Mouse (Mus musculus): Measurements from ENCODE around the gene Sertad2. TPM values are rescaled to one million over a fixed set of nuclear protein-coding genes. Genes with fewer than 3 reads are reported as not detected.

The Sertad2 gene
- total RNA-seq, 2 experiments from 2014 or later, result 20.1 to 23.6 TPM

DNA sequence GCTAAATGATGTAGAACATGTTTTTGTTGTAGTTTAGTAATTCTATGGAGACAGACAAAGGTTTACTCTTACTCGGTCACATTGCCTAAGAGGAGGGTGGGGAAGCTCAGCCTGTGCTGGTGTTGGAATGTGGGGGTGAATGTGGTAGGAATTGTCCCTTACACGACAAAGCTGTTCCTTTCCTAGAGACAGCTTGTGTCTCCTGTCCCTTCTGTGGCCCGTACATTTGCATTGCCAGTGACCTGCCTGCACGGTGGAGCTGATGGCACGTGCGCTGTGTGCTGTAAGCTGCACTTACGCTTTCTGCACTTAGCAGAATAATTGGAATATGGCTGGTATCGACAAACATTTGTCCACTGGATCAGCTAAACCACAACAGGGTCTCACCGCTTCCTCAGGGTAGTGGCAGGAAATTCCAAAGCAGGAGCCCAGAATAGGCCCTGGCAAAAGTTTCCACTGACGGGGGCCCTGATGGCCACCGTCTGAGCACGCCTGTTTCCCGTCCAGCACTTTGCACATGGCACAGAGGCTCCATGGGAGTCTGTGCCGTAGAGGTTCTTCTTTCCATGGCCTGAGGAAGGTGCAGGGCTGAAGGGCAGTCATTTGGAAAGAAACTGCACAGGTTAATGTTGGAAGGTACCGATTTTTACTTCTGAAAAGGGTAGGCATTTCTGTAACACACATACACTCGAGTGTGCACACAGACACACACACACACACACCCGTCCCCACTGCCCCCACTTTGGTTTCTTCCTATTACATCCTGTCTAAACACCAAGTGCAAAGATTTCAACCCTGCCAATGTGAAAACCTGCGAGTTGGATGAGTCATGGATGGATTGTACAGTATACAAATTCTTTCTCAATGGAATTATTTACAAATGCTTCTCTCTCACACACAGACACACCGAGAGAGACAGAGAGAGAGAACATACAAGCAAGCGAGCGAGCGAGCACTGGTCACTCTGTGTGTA is 51.5 kb downstream of the Sertad2 start:
- DNase-seq (ENCODE audit: low spot score in 2 of 2), result no peak

DNA sequence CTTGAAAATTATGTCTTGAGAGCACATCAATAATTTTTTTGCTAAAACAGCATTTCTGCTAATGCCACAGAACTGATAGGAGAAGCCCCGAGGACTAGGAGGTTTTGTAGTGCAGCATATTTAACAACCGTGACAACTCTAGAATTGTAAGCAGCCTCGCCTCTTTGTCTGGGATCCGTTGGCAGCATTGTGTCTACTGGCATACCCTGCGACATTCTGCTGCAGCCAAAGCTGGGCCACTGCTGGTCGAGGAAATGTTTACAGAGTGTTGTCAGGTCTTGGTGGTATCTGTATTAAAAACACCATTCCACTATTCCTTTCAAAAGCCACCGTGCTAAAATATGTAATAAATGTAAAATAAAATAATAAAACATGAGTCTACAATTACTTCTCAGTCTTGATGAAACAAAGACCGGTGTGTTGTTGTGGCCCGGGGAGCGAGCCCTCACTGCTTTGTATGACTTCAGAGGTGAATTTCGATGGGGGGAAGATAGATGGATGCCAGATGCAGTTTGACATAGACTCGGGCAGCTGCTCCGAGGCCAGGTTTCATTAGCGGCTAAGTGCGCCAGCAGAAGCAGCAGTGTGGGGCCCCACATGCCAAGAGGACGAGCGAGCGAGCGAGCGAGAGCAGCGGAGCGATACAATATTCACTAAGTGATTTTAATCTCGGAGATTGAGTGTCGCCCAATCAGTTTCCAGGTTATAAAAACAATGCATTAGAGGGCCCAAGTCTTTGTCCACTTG is 60.2 kb downstream of the Sertad2 start:
- no peak for DNase-seq (ENCODE audit: low spot score in 2 of 2)

DNA sequence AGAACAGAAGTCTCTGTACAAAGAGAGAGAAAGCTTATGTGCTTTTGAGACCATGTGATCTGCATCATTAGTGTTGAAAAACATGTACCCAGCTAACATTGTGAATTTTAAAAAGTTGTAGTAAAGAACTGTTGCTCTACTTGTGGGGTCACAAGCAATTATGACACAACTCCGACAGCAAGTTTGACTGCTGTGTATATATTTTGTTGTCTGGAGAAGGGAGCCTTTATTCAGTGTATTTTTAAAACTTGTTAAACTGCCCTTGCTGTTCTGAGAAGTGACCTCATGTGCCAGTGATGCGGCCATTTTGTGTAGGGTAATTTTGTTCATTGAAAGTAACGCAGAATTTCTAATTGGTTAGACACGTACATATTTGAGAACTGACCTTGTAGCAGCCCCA is 61.1 kb downstream of the Sertad2 start:
- DNase-seq (ENCODE audit: low spot score in 2 of 2), result no peak

DNA sequence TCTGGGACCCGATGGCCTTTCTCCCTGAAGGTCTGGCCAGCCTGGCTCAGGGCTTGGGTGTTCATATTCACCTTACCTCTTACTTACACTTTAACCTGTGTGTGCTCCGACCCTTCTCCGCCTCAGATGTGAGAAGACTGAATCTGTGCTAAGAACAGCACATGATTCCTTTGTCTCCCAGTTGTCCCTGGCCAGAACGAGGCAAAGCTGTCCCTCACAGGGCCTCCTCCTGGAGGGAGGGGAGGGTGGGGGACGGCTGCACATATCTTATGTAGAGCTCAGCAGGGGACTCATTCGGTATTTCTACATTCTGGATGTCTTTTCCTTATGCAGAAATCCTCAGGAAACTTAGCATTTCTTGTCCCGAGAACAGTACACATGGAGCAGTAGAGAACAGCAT is 62.6 kb downstream of the Sertad2 start:
- no peak for DNase-seq (ENCODE audit: low spot score in 2 of 2)

DNA sequence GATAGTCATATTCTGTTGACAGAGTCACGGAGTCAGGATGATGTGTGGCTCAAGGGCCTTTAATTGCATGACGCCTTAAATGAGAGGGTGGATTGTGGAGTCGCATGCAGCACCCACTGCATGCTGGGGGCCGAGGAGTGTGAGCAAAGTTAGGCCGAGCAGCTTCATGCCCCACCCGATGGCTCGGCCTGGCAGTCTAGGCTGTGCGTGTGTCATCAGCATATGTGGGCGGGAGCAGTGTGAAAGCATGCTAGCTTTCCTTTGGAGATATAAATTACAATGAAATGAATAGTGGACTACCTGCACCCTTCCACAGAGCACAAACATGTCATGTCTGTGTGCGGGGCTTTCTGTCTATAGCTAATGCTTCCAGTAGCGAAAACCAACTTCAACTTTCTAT is 65.4 kb downstream of the Sertad2 start:
- peak; percentile 49 to 58 for DNase-seq (ENCODE audit: low spot score in 2 of 2)

DNA sequence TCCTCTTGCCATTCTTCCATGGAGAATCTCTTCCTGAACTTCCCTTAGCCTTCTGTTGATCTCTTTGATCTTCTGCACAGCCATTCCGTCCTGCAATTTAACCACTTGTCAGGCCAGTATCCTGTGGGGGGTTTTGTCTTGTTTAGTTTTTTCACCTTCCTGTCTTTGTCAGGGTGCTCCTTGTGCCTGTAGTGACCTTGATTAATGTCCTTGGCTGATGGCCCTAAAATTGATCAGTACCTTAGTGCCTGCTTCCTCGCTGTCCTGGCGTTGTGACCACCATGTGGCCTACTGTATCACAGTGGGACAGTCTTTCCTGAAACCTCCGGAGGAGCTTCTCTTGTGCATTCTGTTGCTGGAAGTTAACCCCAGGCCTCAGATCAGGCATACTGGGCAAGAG is 70.2 kb downstream of the Sertad2 start:
- no peak for DNase-seq (ENCODE audit: low spot score in 2 of 2)

DNA sequence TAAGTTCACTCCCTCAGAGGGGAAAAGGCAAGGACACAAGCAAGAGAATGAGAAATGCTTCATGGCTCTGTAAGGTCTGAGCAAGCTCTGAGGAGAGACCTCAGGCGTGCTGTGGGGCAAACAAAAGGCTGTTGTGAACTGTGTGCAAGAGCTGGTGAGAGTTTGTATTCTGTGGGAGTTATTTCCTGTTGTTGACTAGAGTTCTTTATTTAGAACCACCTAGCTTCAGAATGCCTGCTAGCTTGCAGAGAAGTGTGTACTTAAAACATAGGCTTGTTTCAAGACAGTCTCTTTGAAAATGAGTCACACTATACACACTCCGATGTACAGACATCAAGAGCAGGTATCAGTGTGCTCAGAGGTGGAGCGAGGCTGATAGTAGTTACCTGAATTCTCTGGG is 73.0 kb downstream of the Sertad2 start:
- DNase-seq (ENCODE audit: low spot score in 2 of 2), result no peak

DNA sequence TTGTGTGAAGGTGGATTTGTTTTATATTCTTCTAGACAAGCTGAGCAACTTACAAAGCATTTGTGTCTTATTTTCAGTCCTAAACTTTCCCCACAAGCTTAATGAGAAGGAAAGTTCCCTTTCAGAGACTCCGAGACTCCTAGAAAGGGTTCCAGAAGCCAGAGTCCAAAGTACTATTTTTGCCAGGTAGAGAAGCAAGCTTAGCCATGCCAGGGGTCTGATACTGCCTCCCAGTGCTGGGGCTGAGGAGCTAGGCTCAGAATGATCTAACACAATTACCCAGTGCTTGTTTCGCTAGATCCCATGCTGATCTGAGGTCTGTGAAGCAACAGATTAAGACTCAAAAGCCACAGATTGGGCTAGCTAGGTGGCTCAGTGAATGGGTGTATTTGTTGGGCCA is 84.1 kb downstream of the Sertad2 start:
- no peak for DNase-seq (ENCODE audit: low spot score in 2 of 2)

DNA sequence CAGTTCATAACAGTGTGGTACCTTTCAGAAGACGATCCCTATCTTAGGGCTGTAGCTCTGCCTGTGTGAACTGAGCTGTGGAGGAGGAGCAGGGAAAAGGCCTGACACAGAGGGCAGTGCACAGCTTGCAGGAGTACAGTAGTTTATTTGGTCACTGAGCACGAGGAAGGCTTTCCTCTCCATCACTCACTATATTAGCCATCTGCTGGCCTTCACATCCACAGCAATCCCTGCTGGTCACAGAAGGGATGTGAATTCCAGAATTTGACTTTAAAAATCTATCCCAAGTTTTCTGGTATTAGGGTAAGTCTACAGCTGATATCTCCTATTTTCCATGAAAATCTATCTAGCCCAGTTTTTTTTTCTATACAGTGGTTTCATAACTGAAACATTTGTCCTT is 85.2 kb downstream of the Sertad2 start:
- no peak for DNase-seq (ENCODE audit: low spot score in 2 of 2)

DNA sequence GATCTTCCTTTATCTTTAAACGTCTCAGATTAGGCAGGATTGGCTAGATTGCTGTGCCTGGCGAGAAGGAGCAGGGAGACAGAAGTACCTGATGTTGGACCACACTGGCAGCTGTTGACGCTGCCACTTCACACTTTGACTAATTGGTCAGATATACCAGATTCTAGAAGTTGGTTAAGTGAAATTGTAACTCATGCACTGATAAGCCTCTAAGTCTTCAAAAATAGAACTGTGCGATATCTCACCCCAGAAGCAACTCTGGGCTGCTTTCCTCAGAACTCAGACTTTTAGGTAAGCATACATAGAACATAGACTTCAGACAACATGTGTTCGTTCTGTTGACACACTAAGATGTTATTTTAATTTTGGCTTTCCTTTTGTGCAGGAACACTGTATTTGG is 86.6 kb downstream of the Sertad2 start:
- DNase-seq (ENCODE audit: low spot score in 2 of 2), result no peak

DNA sequence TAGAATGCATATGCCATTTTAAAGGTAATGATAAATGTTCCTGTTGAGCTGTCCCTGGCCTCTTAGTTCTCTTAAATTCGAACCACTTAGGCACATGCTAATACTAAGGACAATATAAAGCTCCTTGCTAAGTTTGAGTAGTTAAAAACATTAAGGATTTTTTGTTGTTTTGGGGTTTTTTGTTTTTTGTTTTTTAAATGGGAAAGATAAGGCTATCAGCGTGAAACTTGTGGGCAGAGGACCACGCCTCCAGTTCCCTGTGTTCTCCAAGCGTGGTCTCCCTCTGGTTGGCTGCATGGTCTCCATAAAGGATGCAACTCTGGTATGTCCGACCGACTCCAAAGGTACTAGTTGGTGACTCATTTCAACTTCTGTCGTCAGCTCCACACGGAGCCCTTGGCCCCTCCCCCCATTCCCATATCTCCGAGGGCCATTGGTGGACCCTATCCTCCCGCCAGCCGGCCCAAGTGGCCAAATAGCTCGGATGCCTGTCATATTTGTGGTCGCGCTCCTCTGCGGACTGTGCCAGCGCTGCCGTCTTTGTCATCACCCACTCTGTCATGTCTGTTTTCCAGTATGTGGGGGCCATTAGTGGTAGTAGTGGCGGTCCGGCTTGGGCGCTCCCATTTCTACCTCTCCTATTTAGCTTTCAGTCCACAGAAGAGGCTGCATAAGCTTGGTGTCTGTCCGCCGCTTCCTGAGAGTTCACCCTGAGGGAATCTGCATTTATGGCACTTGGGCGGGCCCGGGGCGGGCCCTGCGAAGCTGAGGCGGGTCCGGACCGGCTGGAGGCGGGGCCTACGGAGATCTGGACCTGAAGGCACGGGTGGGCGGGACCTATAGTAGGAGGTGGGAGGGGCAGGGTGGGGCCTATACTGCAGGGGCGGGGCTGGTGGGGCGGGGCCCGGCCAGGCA is 88.2 kb downstream of the Sertad2 start:
- peak; percentile 91 to 94 for DNase-seq (ENCODE audit: low spot score in 2 of 2)

DNA sequence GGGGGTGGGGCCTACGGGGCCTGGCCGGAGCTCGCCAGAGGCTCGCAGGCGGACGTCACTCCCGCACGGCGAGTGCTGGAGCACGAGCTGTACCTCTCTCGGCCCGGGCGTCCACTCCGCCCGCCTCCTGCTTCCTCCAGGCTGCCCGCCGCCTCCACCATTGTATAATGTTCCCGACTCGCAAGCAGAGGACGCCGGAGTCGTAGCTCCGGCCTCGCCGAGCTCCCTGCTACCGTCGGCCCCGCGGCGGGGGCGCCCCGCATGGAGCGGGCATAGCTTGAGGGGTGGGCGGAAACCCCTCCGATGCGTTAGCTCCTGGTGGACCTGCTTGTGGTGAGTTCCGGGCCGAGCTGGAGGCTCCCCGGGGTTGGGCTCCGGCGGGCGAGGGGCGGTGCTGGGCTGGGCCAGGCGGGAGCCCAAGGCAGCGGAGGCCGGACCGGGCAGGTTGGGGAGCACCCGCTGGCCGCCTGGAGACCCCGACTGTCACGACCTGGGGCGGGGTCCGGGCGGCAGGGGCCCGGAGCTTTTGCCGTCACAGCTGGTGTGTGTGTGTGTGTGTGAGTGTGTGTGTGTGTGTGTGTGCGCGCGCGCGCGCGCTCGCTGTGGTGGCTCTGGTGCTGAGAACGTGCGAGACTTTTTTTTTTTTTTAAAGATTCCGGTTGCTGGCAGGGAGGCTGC is 89.0 kb downstream of the Sertad2 start:
- peak in 1 of 2 experiments; percentile 47 for DNase-seq (ENCODE audit: low spot score in 2 of 2)

DNA sequence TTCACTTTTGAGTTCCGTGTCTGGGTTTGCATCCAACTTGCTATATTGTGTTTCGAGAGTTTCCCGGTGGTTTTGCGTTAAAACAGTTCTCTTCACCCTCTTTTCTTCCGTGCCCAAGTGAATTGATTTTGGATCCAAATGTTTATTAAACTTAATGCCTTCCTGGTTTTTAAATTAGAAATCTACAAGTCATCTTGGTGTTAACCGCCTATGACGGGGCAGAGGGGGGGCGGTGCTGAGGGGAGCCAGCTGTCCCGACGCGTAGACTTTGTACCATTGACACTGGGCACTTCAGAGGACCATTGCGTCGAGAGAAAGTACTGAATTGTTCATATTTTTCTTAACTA is 89.5 kb downstream of the Sertad2 start:
- DNase-seq (ENCODE audit: low spot score in 2 of 2), result no peak

DNA sequence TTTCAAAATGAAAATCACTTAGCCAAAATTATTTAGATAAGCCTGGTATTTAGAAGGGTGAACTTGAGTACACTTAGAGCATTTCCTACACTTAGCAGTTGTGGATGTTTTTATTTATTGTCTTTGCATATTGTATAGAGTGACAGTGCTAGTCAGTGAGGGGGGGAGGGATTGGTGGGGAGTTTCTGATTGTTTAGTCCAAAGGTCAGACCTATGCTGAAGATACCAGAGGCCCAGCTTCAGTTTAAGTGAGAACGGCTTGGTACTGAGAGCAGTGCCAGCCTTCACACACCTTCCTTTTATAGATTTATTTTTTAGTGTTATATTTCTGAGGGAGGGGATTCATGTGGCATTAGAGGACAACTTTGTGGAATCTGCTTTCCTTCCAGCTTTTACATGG is 91.5 kb downstream of the Sertad2 start:
- no peak for DNase-seq (ENCODE audit: low spot score in 2 of 2)

DNA sequence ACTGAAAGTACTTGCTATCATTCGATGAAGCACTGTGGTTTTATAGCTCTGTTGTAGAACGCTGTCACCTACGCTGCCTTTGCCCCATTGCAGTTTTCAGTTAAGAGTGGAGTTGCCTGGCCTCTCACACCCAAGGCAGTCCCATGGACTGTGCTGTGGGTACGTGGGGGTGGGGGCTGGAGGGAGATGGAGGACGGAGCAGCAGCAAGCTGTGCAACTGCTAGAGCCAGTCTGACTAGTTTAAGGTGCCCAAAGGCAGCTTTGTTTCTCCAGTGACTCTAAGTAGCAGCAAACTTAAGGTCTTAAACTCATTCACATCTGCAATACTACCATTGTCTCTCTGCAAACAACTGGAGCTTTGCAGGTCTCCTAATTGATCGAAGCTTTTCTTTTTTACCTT is 92.6 kb downstream of the Sertad2 start:
- DNase-seq (ENCODE audit: low spot score in 2 of 2), result no peak

DNA sequence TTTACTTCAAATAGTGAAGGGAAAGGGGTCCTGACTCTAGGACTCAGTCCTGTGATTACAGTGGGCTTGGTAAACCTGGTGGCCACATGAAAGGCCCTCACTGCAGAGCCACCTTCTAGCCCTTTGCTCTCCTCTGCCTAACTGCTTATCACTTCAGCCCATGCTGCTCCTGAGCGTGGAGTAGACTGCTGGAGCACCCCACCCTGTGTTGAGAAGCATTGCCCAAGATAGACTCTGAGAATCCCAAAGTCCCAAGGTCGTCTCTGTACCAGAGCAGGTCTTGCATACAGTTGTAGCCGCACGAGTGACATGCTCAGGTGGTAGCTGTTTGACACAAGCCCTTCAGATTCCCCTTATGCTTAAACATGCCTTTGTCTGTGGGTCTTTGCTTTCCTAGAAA is 93.1 kb downstream of the Sertad2 start:
- DNase-seq (ENCODE audit: low spot score in 2 of 2), result no peak

DNA sequence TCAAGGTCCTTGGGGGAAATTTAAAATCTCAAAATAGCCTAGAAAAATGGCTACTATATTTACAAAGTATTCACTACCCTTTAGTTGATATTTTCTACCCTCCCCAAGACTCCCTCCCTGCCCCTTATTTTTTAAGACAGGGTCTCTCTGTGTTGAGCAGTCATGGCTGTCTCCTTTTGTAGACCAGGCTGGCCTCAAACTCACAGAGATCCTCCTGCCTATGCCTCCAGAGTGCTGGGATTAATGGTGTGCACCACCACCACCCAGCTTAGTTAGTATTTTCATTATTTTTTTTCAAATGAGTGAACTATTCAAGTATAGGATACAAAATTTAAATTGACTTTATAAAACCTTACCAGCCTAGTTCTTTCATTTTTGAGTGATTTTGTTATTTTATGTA is 94.0 kb downstream of the Sertad2 start:
- DNase-seq (ENCODE audit: low spot score in 2 of 2), result no peak

DNA sequence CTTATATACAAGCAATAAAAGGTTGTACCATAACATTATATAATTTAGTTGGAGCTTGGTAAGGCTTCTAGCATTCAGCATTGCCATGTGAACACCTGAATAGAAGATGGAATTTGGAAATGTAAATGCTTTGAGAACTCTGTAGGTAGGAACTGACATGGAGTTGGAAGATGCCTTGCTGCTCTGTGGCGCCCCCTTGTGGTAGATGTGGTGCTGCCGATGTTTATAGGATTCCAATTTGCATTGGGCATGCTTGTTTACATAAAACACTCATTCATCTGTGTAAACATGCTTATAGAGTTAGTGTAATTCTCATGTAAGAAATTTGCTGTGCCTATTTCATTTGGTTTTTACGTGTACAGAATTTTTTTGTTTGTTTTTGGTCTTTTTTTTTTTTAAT is 95.8 kb downstream of the Sertad2 start:
- DNase-seq (ENCODE audit: low spot score in 2 of 2), result peak; percentile 70 to 85

DNA sequence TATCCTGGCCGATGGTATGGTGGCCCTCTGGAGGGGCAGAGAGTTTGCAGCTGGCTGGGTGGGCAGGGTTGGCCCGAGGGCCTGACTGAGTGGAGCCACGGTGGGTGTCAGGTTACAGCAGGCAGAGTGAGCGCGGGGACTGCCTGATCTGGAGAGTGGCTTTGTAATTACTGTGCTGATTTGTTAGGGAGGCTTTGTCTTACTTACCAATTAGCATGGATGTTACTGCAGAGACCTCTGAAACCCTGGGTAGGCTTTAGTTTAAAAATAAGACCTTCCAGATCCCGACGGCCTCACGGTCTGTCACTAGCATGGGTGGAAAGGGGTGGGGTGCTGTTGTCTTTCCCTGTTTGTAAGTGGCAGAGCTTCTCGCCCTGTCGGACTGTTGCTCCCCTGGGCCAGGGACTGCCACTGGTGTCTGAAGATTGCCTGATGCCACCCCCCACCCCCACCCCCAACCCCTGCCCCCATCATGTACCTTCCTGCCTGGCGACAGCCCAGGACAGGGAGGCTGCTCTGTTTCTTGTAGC is 96.9 kb downstream of the Sertad2 start:
- DNase-seq (ENCODE audit: low spot score in 2 of 2), result no peak

DNA sequence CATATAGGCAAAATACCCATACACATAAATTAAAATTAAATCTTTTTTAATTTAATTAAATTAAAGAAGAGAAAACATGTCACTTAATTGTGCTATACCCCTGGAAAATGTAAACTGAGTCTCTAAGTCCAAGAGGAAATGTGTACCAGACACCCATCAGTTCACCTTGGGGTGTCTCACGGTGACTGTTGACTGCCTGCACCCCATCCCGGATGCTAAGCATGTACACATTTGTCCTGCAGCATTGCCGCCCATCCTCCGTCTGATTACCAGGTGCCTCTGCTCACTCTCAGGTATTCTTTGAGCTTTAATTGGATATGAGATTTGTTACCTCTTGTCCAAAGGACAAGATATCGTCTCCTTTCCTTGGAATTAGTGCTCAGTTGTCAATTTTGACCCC is 99.3 kb downstream of the Sertad2 start:
- no peak for DNase-seq (ENCODE audit: low spot score in 2 of 2)

DNA sequence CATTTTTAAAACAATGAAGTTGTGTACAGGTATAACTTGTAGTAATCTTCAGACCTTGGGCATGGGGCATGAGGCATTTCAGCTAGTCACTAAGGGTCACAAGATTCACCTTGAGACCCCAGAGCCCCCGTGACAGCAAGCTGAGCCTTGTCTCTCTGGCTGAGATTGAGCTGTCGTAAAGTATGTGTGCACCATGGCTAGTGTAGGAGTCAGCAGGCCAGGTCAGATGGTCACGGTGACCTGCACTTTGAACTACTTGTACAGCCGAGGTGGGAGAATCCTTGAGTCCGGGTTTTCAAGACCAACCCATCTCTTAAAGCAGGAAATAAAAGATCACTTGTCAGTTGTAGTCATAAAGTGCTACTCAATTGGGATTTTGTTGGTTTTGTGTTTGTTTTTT is 100.1 kb downstream of the Sertad2 start:
- DNase-seq (ENCODE audit: low spot score in 2 of 2), result no peak

All from left cerebral cortex, adult 18-20 months (tissue).